Mouse (Mus musculus) liver, adult 2 months (tissue): Measurements from ENCODE around the gene Neurl1b. TPM values are rescaled to one million over a fixed set of nuclear protein-coding genes. Genes with fewer than 3 reads are reported as not detected.

ENCODE experiments used
- DNase-seq: peaks from one replicate; pipeline ENCODE4 v3.0.0-alpha.2; 2011; ENCODE audit warnings: low read depth, low spot score; ENCODE audit errors: extremely low read depth
- H3K27ac ChIP-seq: fragments of 200-500 bp; replicated peaks from 2 replicates; pipeline ENCODE4 v1.5.1; 2012; ENCODE audit warnings: low read depth, mild to moderate bottlenecking, control low read depth, inconsistent platforms, low read length; ENCODE audit not compliant: insufficient read depth
- H3K27me3 ChIP-seq: fragments of 200-500 bp; 2 replicates; pipeline ENCODE4 v1.6.1; 2012; ENCODE audit warnings: mild to moderate bottlenecking, moderate library complexity, low read length, inconsistent platforms; ENCODE audit not compliant: control insufficient read depth, insufficient read depth
- H3K36me3 ChIP-seq: fragments of 200-500 bp; 2 replicates; pipeline ENCODE4 v1.6.1; 2012; ENCODE audit warnings: low read length, inconsistent platforms; ENCODE audit not compliant: control insufficient read depth, insufficient read depth
- H3K4me1 ChIP-seq: fragments of 200-500 bp; 2 replicates; pipeline ENCODE4 v1.6.1; 2011; ENCODE audit warnings: low read length; ENCODE audit not compliant: control insufficient read depth, insufficient read depth
- H3K4me3 ChIP-seq: fragments of 200-500 bp; 2 replicates; pipeline ENCODE4 v1.5.1; 2011; ENCODE audit warnings: low read depth, mild to moderate bottlenecking, control low read depth, low read length, moderate library complexity; ENCODE audit not compliant: insufficient read depth
- H3K79me2 ChIP-seq: fragments of 200-500 bp; 2 replicates; pipeline ENCODE4 v1.6.1; 2012; ENCODE audit warnings: inconsistent platforms, mild to moderate bottlenecking, low read length, moderate library complexity; ENCODE audit not compliant: control insufficient read depth, insufficient read depth
- H3K9ac ChIP-seq: fragments of 200-500 bp; 2 replicates; pipeline ENCODE4 v1.6.1; 2012; ENCODE audit warnings: low read depth, mild to moderate bottlenecking, control low read depth, inconsistent platforms, low read length
- CTCF ChIP-seq: fragments of 200-500 bp; IDR thresholded peaks from 2 replicates; pipeline ENCODE4 v1.5.1; 2011; ENCODE audit warnings: low read depth, low read length, control low read depth
- POLR2A ChIP-seq: fragments of 200-500 bp; IDR thresholded peaks from 2 replicates; pipeline ENCODE4 v1.6.1; 2011; ENCODE audit warnings: low read length, control low read depth; ENCODE audit not compliant: insufficient read depth; ENCODE audit errors: extremely low read depth
- WGBS: fragments of 180-500 bp; shearing (Covaris S2); methylation state at CpG from one replicate; pipeline ENCODE4 v1.1.7; 2018; 5-methylcytosine and 5-hydroxymethylcytosine counted together
- polyA plus RNA-seq: library from polyadenylated mRNA; depleted of rRNA; stranded (reverse); fragments of >200 nt; gene quantifications from 2 replicates; pipeline ENCODE4 v1.2.3, GENCODE M21; 2012
- total RNA-seq: library from RNA; depleted of rRNA; stranded (reverse); fragments of >200 nt; gene quantifications from 2 replicates; pipeline ENCODE4 v1.2.3, GENCODE M21; 2014

The Neurl1b gene
- total and polyA plus RNA-seq, 2 experiments = 0.46 to 0.57 TPM

DNA sequence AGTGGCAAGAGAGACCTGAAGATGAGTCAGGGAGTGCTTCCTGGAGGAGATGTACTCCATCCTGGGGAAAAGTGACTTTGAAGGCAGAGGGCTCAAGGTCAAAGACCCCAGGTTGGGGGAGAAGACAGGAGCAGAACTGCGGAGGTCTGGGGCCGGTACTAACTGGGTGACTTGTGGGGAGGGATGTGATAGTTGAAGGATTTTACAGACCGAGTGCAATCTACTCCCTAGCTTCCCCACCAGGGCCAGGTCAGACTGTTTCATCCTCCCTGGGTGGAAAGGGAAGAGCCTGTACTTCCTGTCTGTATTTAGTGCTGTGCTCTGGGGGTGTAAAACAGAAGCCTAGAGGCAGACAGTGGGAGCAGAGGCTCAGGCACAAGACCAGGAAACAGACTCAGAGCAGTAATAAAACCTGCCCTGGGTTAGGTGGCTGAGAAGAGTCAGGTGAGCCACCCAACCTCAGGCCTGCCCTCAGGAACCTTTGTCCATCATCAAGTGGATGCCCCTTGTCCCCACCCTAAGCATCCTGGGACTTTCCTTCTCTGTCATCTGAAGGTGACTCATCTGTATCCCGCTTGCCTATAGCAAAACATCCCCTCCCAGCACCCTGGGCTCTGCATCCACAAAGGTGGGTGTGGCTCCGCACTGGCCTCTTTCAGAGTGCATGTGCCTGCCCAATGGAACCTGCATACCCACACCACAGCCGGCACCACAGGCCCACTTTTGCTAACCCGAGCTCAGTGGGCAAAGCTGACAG lies 6.0 kb downstream of the Neurl1b start:
- no peak for DNase-seq
- 84% methylated on average over 7 of the region's 7 CpGs for WGBS
- no peaks in the 10 kb centered on the region; the same call in 1 of the 2 replicates for H3K79me2 ChIP-seq
- no peaks in the 10 kb centered on the region for H3K36me3 ChIP-seq
- H3K4me1 ChIP-seq = peaks cover 12% of the 10 kb centered on the region
- TF ChIP-seq POLR2A = no peak
- no peak for TF ChIP-seq CTCF
- no peaks in the 10 kb centered on the region for H3K27me3 ChIP-seq
- no peak overlapping the region for H3K27ac ChIP-seq
- H3K9ac ChIP-seq = no peak overlapping the region
- no peak overlapping the region for H3K4me3 ChIP-seq

DNA sequence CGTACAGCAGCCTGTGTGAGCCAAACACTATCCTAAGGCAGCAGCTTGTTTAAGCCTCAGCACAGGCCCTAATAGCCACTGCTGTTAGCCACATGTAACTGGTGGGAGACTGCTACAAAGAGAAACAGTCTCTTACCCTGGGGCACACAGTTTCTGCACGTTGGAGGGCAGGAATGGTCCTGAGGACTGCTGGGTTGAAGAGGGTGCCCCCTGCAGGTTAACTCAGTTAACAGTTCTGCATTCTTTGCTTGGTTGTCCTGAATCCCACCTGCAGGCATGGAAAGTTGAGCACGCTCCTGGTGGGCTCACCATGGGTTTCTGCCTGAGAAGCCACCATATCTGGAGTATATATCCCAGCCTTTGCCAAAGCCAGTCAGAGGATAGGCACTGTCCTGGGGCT lies 6.9 kb downstream of the Neurl1b start:
- Histone ChIP-seq H3K36me3 (no peaks in the 10 kb centered on the region), H3K9ac (no peak overlapping the region), H3K4me3 (no peak overlapping the region), H3K4me1 (peaks cover 18% of the 10 kb centered on the region), H3K27ac (no peak overlapping the region), H3K79me2 (no peaks in the 10 kb centered on the region; the same call in 1 of the 2 replicates), H3K27me3 (no peaks in the 10 kb centered on the region)
- 65% methylated on average over 3 of the region's 3 CpGs for WGBS
- DNase-seq = peak; percentile 26
- no peak for TF ChIP-seq POLR2A
- TF ChIP-seq CTCF = peak; percentile 63

DNA sequence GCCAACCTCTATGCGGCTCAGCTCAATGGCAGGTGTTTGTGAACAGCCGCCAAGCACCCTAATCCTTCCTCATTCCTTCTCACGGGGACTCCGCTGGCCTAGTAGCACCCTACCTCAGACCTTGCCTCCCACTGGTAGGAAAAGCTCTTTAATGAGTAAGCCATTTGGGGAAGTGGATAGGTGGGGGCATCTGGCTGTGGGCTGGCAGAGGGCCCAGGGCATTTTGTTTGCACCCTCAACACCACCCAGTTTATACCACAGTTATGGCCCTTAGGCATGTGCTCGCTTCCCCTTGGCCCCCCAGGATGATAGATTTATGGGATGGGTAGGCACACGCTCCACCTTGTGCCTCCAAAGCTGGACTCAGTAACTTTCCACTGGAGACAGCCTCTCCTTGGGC lies 7.8 kb downstream of the Neurl1b start:
- H3K27me3 ChIP-seq = no peaks in the 10 kb centered on the region
- H3K4me1 ChIP-seq = peaks cover 18% of the 10 kb centered on the region
- no peak overlapping the region for H3K27ac ChIP-seq
- H3K36me3 ChIP-seq = no peaks in the 10 kb centered on the region
- no peak for DNase-seq
- no peak overlapping the region for H3K4me3 ChIP-seq
- H3K9ac ChIP-seq = no peak overlapping the region
- no peak for TF ChIP-seq POLR2A
- no peak for TF ChIP-seq CTCF
- 76% methylated on average over 6 of the region's 6 CpGs for WGBS
- no peaks in the 10 kb centered on the region; the same call in 1 of the 2 replicates for H3K79me2 ChIP-seq

DNA sequence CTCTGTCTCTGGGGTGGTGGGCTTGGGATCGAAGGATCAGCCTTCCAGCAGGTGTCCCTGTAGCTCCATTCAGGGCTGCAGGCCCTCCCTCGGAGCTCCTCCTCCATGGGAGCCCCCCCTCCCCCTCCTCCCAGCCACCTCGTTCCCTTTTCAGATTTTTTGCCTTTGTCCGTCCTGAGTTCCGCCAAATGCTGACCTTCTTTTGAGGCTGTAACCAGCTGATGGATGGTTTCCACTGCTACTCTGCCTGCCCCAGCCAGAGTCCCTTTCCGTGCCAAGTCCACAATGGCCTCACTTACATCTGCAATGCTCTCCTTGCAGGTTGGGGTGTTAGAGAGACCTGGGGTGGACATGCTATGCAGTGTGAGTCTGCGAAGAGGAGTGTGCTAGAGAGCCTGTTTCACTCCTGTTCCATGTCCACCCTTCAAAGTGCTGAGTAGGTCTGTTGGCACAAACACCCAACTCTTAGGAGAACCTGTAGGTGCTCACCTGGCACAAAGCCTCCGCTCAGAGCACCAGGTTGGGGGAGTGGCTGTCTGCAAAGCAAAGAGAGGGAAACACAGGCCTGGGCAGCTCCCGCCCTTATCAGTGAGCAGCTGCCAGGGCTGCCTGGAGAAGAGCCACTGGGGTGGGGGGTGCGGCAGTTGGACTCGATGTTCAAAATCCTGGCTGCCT lies 9.5 kb downstream of the Neurl1b start:
- no peak overlapping the region for H3K4me3 ChIP-seq
- H3K79me2 ChIP-seq = no peaks in the 10 kb centered on the region; the same call in 1 of the 2 replicates
- H3K9ac ChIP-seq = no peak overlapping the region
- WGBS = 15% methylated on average over 11 of the region's 11 CpGs
- TF ChIP-seq CTCF (peak; percentile 31), POLR2A (no peak)
- no peaks in the 10 kb centered on the region for H3K36me3 ChIP-seq
- H3K27ac ChIP-seq = no peak overlapping the region
- peaks cover 18% of the 10 kb centered on the region for H3K4me1 ChIP-seq
- peak; percentile 84 for DNase-seq
- no peaks in the 10 kb centered on the region for H3K27me3 ChIP-seq

DNA sequence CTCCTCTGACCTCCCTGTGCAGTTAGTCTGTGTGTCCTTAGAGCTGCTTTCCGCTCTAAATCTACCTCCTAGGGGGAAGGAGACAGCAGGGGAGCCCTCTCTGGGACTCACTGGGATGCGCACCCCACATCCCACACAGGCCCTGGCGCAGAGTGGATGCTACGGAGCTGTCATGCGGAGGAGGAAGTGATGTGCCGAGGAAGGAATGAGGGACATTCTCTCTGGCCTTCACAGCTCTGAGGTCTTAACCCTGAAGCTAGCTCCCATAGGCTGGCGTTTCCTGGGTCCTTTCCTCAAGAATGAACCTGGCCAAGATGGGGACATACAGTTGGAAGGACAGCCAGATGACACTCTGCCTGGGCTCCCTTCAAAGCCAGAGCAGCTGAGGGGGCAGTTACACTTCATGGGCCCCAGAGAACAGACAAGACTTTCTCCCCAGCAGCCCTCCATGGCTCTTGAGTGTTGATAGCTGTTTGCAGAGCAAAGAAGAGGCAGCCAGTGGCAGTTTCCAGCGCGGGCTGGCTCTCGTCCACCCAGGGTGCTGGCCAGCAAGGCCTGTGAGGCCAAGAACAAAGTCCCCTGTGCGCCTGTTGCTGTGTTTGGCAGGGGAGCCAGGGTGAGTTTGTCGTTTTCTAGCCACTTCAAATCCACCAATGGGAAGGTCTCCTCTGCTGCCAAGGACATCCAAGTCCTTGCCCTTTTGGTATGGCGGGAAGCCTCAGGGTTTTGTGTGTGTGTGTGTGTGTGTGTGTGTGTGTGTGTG lies 10.5 kb downstream of the Neurl1b start:
- Histone ChIP-seq H3K79me2 (no peaks in the 10 kb centered on the region), H3K27ac (peak overlapping the region; percentile 38), H3K27me3 (no peaks in the 10 kb centered on the region), H3K36me3 (no peaks in the 10 kb centered on the region), H3K4me3 (no peak overlapping the region), H3K9ac (no peak overlapping the region), H3K4me1 (peaks cover 18% of the 10 kb centered on the region)
- no peak for TF ChIP-seq CTCF
- TF ChIP-seq POLR2A = no peak
- peak; percentile 97 for DNase-seq
- 38% methylated on average over 13 of the region's 13 CpGs for WGBS
